In the genomic region with DNA sequence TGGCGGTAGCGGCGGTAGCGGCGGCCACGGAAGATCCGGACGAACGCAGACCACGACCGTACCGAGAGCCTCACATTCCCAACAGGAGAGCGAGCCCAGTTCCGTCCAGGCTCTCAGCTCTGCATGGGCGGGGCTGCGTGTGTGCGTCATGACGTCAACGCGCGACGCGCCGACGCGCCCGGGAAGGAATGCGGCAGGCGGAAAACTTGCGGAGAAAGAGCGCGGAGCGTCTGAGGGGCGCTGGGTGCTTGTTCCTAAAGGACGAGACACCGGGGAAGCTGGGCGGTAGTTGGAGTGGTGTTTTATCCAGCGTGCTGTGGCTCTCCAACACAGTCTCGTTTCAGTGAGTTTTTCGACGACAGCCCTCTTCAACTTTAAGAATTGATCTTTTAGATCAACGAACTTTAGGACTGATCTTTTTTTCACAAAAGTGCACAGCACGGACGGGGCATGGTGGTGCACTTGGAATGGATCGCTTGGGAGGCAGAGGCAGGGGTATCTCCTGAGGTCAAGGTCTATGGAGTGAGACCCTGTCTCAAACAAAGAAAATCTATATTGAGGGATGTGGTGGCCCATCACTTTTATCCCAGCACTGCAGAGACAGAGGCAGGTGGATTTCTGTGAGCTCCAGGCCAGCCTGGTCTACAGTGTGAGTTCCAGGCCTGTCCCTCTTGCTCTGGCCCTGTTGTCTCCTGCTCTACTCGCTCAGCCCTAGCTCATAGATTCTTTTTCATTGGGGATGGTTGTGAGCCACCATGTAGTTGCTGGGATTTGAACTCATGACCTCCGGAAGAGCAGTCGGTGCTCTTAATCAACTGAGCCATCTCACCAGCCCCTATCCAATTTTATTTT, we compare ENCODE assay signal across 7 mouse cellular contexts. TPM values are rescaled to one million over a fixed set of nuclear protein-coding genes. Genes with fewer than 3 reads are reported as not detected.
A peak's percentile ranks its signal among the peaks of the same experiment; 100 is the strongest.
DNase-seq lines count a peak whose midpoint lies in the region; ATAC-seq and TF ChIP-seq lines count a peak whose summit lies in the region.

A gene (minus strand): TSS at position 141 of the 852 bp plus-strand sequence.

- H3K4me2 ChIP-seq in intestine, postnatal 0 days (replicated peaks; ENCODE audit: low read depth) = peak within 1 kb of the TSS; percentile 71
- peak within 1 kb of the TSS; percentile 71 for H3K4me2 ChIP-seq in midbrain, embryonic 12.5 days (replicated peaks)

- peak within 1 kb of the TSS; percentile 95 for H3K9ac ChIP-seq in intestine, postnatal 0 days (ENCODE audit: low read depth, low read length)
- peak within 1 kb of the TSS; percentile 87 for H3K9ac ChIP-seq in midbrain, embryonic 12.5 days (replicated peaks)

- peak; percentile 87; the same call in 1 of the 2 replicates for TF ChIP-seq POLR2A in small intestine, adult 2 months (IDR thresholded peaks at IDR 0.05; ENCODE audit: low read depth, low read length)

- no peaks in the 10 kb centered on the region; the same call in 1 of the 2 replicates for H3K4me1 ChIP-seq in intestine, postnatal 0 days (replicated peaks; ENCODE audit: control insufficient read depth, insufficient read depth, low read length)
- H3K4me1 ChIP-seq in midbrain, embryonic 12.5 days = peaks cover 12% of the 10 kb centered on the region
- H3K4me1 ChIP-seq in small intestine, adult 2 months (ENCODE audit: control insufficient read depth, insufficient read depth, insufficient read length, low read length) = peaks cover 4% of the 10 kb centered on the region

- peak within 1 kb of the TSS; percentile 98 for H3K27ac ChIP-seq in intestine, postnatal 0 days (ENCODE audit: low read depth, low read length)
- peak within 1 kb of the TSS; percentile 100 for H3K27ac ChIP-seq in midbrain, embryonic 12.5 days (replicated peaks)
- peak within 1 kb of the TSS; percentile 90 for H3K27ac ChIP-seq in small intestine, adult 2 months (ENCODE audit: insufficient read depth, low read depth, low read length)

- 0 out of 2 replicates have a peak, but pooled peaks have one; percentile 12 for TF ChIP-seq CTCF in intestine, postnatal 0 days (IDR thresholded peaks at IDR 0.05; ENCODE audit: low read depth)
- TF ChIP-seq CTCF in small intestine, adult 2 months (IDR thresholded peaks at IDR 0.05; ENCODE audit: extremely low read depth, insufficient read length, insufficient replicate concordance, low read depth, low read length) = no peak

- ATAC-seq in intestine, postnatal 0 days = peak; percentile 96
- peak; percentile 97 for ATAC-seq in midbrain, embryonic 12.5 days (ENCODE audit: low FRiP score, low read depth)

- DNase-seq in adrenal gland, adult 8-10 months = peak; percentile 87
- peak; percentile 97 for DNase-seq in embryo, embryonic 9.5 days (ENCODE audit: extremely low spot score)
- DNase-seq in gonadal fat pad, adult 2 months (ENCODE audit: low read depth) = no peak
- DNase-seq in left cerebral cortex, postnatal 4 days = peak; percentile 93

- intact Hi-C loops in left cerebral cortex, postnatal 4 days (cut with DNase I) = no loop called here

- H3K27me3 ChIP-seq in intestine, postnatal 0 days (replicated peaks; ENCODE audit: control insufficient read depth, insufficient read depth, low read length) = no peaks in the 10 kb centered on the region
- H3K27me3 ChIP-seq in midbrain, embryonic 12.5 days = no peaks in the 10 kb centered on the region
- no peaks in the 10 kb centered on the region for H3K27me3 ChIP-seq in small intestine, adult 2 months (ENCODE audit: control insufficient read depth, insufficient read depth, low read length)

- WGBS in intestine, postnatal 0 days = 5% methylated on average over 48 of the region's 48 CpGs
- WGBS in midbrain, embryonic 12.5 days = 6% methylated on average over 47 of the region's 48 CpGs
- WGBS in small intestine, adult 2 months = 4% methylated on average over 48 of the region's 48 CpGs

- no peaks in the 10 kb centered on the region for H3K9me3 ChIP-seq in intestine, postnatal 0 days (ENCODE audit: control insufficient read depth)
- H3K9me3 ChIP-seq in midbrain, embryonic 12.5 days = no peaks in the 10 kb centered on the region

- H3K4me3 ChIP-seq in intestine, postnatal 0 days (ENCODE audit: low read depth, low read length) = peak within 1 kb of the TSS; percentile 94
- peak within 1 kb of the TSS; percentile 89 for H3K4me3 ChIP-seq in midbrain, embryonic 12.5 days
- H3K4me3 ChIP-seq in small intestine, adult 2 months (ENCODE audit: low read depth, low read length) = peak within 1 kb of the TSS; percentile 93

- no peaks in the 10 kb centered on the region for H3K36me3 ChIP-seq in intestine, postnatal 0 days (ENCODE audit: control insufficient read depth, insufficient read depth)
- H3K36me3 ChIP-seq in midbrain, embryonic 12.5 days = peaks cover 7% of the 10 kb centered on the region; the same call in 1 of the 2 replicates
- H3K36me3 ChIP-seq in small intestine, adult 2 months (ENCODE audit: control insufficient read depth, insufficient read depth, low read length) = peaks cover 5% of the 10 kb centered on the region

RNA-seq across cellular contexts. Expression of the gene that starts here (rescaled TPM):
- 10 to 100 TPM; 40.1 to 49.0 (median 44.8) TPM for total RNA-seq in adrenal gland, adult 8-10 months (2022)
- polyA plus RNA-seq in gonadal fat pad, adult 2 months (2012; rRNA removed) = 13.2 and 14.9 TPM in 2 replicates
- polyA plus RNA-seq in intestine, postnatal 0 days (2015; fragmentation: Nextera tagmentation; extraction: Ambion mirVana) = 17.5 and 19.5 TPM in 2 replicates
- 10 to 100 TPM; 63.7 to 66.3 TPM for total RNA-seq in left cerebral cortex, postnatal 4 days (2021)
- polyA plus RNA-seq in midbrain, embryonic 12.5 days (2016; fragmentation: Nextera tagmentation; extraction: Ambion mirVana) = 55.8 and 56.0 TPM in 2 replicates
- 3.6 and 4.7 TPM in 2 replicates for polyA plus RNA-seq in small intestine, adult 2 months (2012; rRNA removed)
